Mouse (Mus musculus) stomach, embryonic 16.5 days (tissue): ENCODE results near the gene Ncoa6. TPM values are rescaled to one million over a fixed set of nuclear protein-coding genes. Genes with fewer than 3 reads are reported as not detected.
"Not testable (repeated sequence)": the region's sequence is repeated elsewhere in the genome, so short reads cannot be mapped to it uniquely, and the experiment has no call there.

Experiments
- ATAC-seq: fragments of 200-750 bp; cut with Nextera tagmentation; 2 replicates; pipeline ENCODE4 v1.8.0; 2017; ENCODE audit warnings: moderate number of reproducible peaks, moderate TSS enrichment; ENCODE audit not compliant: insufficient read depth, low FRiP score
- H3K27ac ChIP-seq: fragments of 300-500 bp; sonication (generic); 2 replicates; pipeline ENCODE4 v1.5.1; 2014; ENCODE audit warnings: low read length
- H3K27me3 ChIP-seq: fragments of 300-500 bp; sonication (generic); 2 replicates; pipeline ENCODE4 v1.6.1; 2014; ENCODE audit warnings: low read length, control low read depth, mixed read lengths; ENCODE audit not compliant: control insufficient read depth, insufficient read depth
- H3K36me3 ChIP-seq: fragments of 300-500 bp; sonication (generic); 2 replicates; pipeline ENCODE4 v1.6.1; 2014; ENCODE audit warnings: low read length; ENCODE audit not compliant: control insufficient read depth, insufficient read depth
- H3K4me1 ChIP-seq: fragments of 300-500 bp; sonication (generic); 2 replicates; pipeline ENCODE4 v1.6.1; 2014; ENCODE audit warnings: low read length, control low read depth, mixed read lengths; ENCODE audit not compliant: control insufficient read depth, insufficient read depth
- H3K4me2 ChIP-seq: fragments of 300-500 bp; sonication (generic); 2 replicates; pipeline ENCODE4 v1.6.1; 2014; ENCODE audit warnings: low read depth, low read length, mixed read lengths
- H3K4me3 ChIP-seq: fragments of 300-500 bp; sonication (generic); replicated peaks from 2 replicates; pipeline ENCODE4 v1.5.1; 2014; ENCODE audit warnings: mild to moderate bottlenecking, low read length
- H3K9ac ChIP-seq: fragments of 300-500 bp; sonication (generic); 2 replicates; pipeline ENCODE4 v1.6.1; 2014; ENCODE audit warnings: low read length
- H3K9me3 ChIP-seq: fragments of 300-500 bp; sonication (generic); replicated peaks from 2 replicates; pipeline ENCODE4 v1.6.1; 2016; ENCODE audit warnings: low read length, control low read depth; ENCODE audit not compliant: control insufficient read depth
- WGBS: fragments of 180-500 bp; shearing (Covaris S2); extraction: QIAGEN DNeasy Blood & Tissue Kit; methylation state at CpG from one replicate; pipeline ENCODE4 v1.1.7; 2014; 5-methylcytosine and 5-hydroxymethylcytosine counted together
- polyA plus RNA-seq: library from polyadenylated mRNA; unstranded; fragments of >200 nt; fragmentation: Nextera tagmentation; extraction: Ambion mirVana; gene quantifications from 2 replicates; pipeline ENCODE4 v1.2.1, GENCODE M21; 2015

Gene Ncoa6
- polyA plus RNA-seq, 1 experiment from 2014 or later = 13.9 TPM

DNA sequence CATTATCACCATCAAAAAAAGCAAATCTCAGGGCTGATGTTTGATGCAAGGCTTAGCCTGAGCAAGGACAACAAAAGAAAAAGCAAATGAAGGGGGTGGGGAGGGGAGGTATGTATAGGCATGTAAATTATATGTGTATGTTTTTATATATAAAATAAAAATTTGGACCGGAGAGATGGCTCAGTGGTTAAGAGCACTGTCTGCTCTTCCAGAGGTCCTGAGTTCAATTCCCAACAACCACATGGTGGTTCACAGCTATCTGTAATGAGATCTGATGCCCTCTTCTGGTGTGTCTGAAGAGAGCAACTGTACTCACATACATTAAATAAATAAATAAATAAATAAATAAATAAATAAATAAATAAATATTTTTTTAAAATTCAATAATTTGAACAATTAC, 25.8 kb downstream of the Ncoa6 start:
- 95% methylated on average over 1 of the region's 1 CpGs for WGBS

DNA sequence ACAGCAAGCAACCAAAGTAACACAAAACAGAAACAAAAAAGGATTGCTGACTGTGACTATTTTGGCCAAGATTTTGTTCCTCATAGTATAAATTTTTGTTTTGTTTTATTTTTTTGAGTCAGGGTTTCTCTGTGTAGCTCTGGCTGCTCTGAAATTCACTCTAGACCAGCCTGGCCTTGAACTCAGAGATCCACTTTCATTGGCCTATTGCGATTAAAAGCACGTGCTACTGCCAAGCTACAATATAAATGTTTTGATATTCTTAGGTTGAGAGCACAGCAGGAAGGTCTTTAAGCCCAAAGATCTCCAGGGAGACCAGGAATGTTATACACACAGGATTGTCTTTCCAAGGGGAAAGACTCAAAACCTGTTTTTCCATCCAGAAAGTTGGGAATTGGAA, 30.2 kb downstream of the Ncoa6 start:
- Histone ChIP-seq H3K4me2 (no peak overlapping the region), H3K9ac (no peak overlapping the region), H3K4me3 (no peak overlapping the region), H3K4me1 (0 out of 2 replicates have a peak, but pooled peaks cover 4% of the 10 kb centered on the region), H3K27ac (no peak overlapping the region), H3K27me3 (no peaks in the 10 kb centered on the region), H3K36me3 (no peaks in the 10 kb centered on the region), H3K9me3 (no peaks in the 10 kb centered on the region)
- no peak for ATAC-seq
- 36% methylated on average over 2 of the region's 2 CpGs for WGBS

More for the DNA sequence above, 25.8 kb downstream of the Ncoa6 start:
- ATAC-seq, H3K27ac ChIP-seq, H3K4me2 ChIP-seq, H3K9me3 ChIP-seq, H3K36me3 ChIP-seq, H3K4me1 ChIP-seq, H3K9ac ChIP-seq, H3K27me3 ChIP-seq, H3K4me3 ChIP-seq: not testable (repeated sequence)

DNA sequence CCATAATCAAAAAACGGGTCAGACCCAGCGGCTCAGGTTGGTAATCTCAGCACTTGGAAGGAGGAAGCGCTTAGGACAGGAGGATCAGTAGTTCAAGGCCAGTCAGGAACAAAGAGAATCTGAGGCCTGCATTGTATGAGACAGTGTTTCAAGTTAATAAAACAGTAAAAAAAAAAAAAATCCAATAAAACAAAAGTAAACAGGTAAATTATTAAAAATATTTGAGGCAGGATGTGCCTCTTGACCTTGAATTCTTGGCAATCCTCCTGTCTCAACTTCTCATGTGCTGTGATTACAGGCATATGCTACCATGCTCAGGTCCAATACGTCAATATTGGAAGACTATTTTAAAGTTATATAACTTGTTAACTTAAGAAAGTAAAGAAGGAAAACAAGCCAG, 30.8 kb downstream of the Ncoa6 start:
- H3K36me3 ChIP-seq = no peaks in the 10 kb centered on the region

DNA sequence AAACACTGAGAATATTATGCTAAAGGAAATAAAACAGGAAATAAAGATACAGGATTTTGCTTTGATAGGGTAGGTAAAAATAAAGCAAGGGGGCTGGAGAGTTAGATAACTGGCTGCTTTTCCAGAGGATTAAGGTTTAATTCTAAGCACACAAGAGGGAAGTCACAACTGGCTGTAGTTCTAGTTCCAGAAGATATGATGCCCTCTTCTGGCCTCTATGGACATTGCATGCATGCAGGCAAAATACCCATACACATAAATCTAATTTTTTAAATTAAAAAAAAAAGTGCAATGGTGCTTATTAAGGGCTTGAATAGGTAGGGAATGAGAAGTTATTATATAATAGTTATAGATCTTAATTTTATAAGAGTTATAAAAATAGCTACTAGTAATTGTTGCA, 37.2 kb downstream of the Ncoa6 start:
- H3K36me3 ChIP-seq = peaks cover 13% of the 10 kb centered on the region; the same call in 1 of the 2 replicates
- H3K4me2 ChIP-seq = no peak overlapping the region
- no peak overlapping the region for H3K4me3 ChIP-seq
- no peak overlapping the region for H3K9ac ChIP-seq
- H3K4me1 ChIP-seq = no peaks in the 10 kb centered on the region
- no peak overlapping the region for H3K27ac ChIP-seq
- H3K9me3 ChIP-seq = no peaks in the 10 kb centered on the region
- no peak for ATAC-seq
- no peaks in the 10 kb centered on the region for H3K27me3 ChIP-seq

More for the DNA sequence above, 30.8 kb downstream of the Ncoa6 start:
- Histone ChIP-seq H3K27me3 (no peaks in the 10 kb centered on the region), H3K27ac (no peak overlapping the region), H3K4me3 (no peak overlapping the region), H3K9ac (no peak overlapping the region), H3K9me3 (no peaks in the 10 kb centered on the region), H3K4me2 (no peak overlapping the region), H3K4me1 (0 out of 2 replicates have a peak, but pooled peaks cover 4% of the 10 kb centered on the region)
- 79% methylated on average over 4 of the region's 4 CpGs for WGBS
- ATAC-seq = no peak

DNA sequence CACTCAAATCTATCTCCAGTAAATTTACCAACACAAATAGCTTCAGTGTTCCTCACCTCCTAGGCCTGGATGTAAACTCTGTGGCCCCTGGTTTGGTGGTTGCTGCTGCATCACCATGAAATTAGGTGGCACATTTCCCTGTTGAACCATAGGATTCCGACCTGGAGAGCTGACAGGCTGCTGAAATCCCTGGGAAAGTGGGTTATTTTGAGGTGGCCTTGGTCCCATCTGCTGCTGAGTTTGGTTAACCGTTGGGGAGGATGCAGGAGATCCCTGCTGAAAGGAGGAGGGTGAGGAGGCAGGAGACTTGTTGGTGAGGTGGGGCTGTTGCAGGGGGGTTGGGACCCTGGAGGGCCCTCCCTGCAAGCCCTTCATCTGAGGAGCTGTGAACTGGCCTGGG, 52.8 kb downstream of the Ncoa6 start:
- Histone ChIP-seq H3K9ac (no peak overlapping the region), H3K27ac (no peak overlapping the region), H3K4me1 (no peaks in the 10 kb centered on the region), H3K27me3 (no peaks in the 10 kb centered on the region), H3K4me3 (no peak overlapping the region), H3K36me3 (peaks cover 17% of the 10 kb centered on the region; the same call in 1 of the 2 replicates), H3K4me2 (no peak overlapping the region), H3K9me3 (no peaks in the 10 kb centered on the region)
- ATAC-seq = no peak
- 88% methylated on average over 2 of the region's 2 CpGs for WGBS

DNA sequence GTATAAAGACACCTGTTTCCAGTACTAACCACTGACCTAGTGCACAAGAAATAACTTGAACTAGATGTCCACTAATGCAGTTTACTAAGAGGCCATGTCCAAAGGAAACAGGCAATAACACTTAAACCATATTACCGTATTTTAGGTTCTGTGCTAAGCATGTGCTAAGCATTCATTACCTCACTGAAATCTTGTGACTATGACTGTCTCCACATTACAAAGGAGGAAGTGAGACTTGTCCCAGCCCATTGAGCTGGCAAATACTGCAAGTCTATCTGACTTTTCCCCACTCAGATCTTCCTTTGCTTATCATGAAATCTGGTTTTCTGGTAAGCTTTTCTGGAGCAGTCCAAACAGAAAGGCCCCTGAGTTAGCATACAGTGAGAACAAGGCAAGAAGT, 69.1 kb downstream of the Ncoa6 start:
- Histone ChIP-seq H3K27ac (no peak overlapping the region), H3K27me3 (no peaks in the 10 kb centered on the region), H3K36me3 (peaks cover 26% of the 10 kb centered on the region), H3K4me1 (no peaks in the 10 kb centered on the region), H3K9me3 (no peaks in the 10 kb centered on the region), H3K4me3 (no peak overlapping the region), H3K9ac (no peak overlapping the region), H3K4me2 (no peak overlapping the region)
- ATAC-seq = no peak
- WGBS = 95% methylated on average over 1 of the region's 1 CpGs

DNA sequence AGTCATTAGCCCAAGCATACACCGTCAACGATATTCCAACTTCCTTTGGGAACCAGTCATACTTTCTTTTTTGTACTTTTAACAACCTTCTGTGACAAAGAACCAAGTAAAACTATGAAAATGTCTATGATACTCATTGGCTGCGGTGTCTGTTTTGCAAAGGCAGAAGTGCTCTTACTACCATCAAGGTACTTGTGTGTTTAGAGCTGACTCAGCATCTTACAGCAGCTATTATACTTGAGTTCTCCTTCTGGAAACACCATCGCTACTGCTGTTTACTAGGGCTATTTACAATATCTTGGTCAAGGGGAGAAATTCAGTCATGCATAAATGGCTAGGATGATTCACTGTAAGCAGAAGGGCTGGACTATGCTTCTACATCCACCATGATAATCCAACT, 71.8 kb downstream of the Ncoa6 start:
- no peak overlapping the region for H3K4me2 ChIP-seq
- H3K9ac ChIP-seq = no peak overlapping the region
- no peak overlapping the region for H3K4me3 ChIP-seq
- peaks cover 14% of the 10 kb centered on the region; the same call in 1 of the 2 replicates for H3K36me3 ChIP-seq
- ATAC-seq = no peak
- H3K4me1 ChIP-seq = no peaks in the 10 kb centered on the region
- no peaks in the 10 kb centered on the region for H3K9me3 ChIP-seq
- no peak overlapping the region for H3K27ac ChIP-seq
- 95% methylated on average over 4 of the region's 4 CpGs for WGBS
- H3K27me3 ChIP-seq = no peaks in the 10 kb centered on the region

DNA sequence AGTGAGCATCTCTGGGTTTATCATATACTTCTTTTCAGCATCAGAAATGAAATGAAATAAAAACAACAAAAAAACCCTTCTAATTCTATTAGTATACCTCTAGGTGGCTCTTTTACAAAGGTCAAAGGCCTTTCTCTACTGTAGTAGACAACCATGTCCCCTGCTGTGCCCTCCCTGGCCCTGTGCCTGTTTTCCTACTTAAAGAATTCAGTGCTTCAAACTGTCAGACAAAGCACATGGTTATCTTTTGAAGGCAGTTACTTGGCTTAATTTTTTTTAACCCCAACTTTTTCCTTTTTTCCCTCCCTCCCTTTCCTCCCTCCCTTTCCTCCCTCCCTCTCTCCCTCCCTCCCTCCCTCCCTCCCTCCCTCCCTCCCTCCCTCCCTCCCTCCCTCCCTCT, 73.4 kb downstream of the Ncoa6 start:
- Histone ChIP-seq H3K27ac (no peak overlapping the region), H3K4me3 (no peak overlapping the region), H3K9me3 (no peaks in the 10 kb centered on the region), H3K4me1 (no peaks in the 10 kb centered on the region), H3K4me2 (no peak overlapping the region), H3K27me3 (no peaks in the 10 kb centered on the region), H3K9ac (no peak overlapping the region), H3K36me3 (0 out of 2 replicates have a peak, but pooled peaks cover 12% of the 10 kb centered on the region)
- ATAC-seq = no peak

DNA sequence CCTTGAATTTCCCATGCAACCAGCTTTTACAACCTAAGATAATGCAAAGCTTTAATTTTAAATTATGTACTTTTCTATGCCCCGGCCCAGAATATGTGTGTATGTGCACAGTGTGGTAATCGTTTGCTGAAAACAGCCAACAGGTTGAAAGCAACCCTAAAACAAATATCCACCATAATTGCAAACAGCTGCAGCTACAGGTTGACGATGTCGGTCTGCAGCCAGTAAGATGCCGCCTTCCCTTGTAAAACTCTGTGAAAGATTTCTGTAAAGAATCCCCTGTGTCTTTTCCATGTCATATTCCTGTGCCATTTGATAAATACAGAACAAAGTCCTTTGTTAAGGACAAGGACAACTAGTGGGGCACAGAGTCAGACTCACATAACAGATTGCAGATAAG, 79.1 kb downstream of the Ncoa6 start:
- no peak for ATAC-seq

DNA sequence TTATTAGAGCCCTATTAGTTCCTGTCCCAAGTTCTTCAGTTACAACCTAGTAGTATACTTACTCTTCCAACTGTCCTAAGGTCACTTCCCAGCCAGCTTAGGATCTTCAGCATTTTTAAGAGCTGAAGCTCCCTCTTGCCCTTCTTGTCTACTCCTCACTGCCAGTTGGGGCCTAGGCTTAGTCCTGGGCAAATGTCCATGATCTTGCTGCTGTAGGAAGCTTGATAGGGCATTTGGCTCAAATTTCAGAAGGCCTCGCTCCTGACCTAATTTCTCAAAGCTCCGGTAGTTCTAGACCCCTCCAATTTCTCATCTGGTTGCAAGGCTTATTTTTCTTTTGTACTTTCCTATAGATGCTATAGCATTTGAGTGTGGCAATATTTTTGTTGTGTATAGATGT, 85.1 kb downstream of the Ncoa6 start:
- H3K36me3 ChIP-seq = peaks cover 4% of the 10 kb centered on the region; the same call in 1 of the 2 replicates
- 94% methylated on average over 2 of the region's 2 CpGs for WGBS
- ATAC-seq = no peak

More for the DNA sequence above, 79.1 kb downstream of the Ncoa6 start:
- no peak overlapping the region for H3K4me3 ChIP-seq
- no peak overlapping the region for H3K9ac ChIP-seq
- H3K27me3 ChIP-seq = no peaks in the 10 kb centered on the region
- peaks cover 5% of the 10 kb centered on the region; the same call in 1 of the 2 replicates for H3K36me3 ChIP-seq
- no peaks in the 10 kb centered on the region for H3K4me1 ChIP-seq
- H3K27ac ChIP-seq = no peak overlapping the region
- no peak overlapping the region for H3K4me2 ChIP-seq
- 73% methylated on average over 5 of the region's 5 CpGs for WGBS
- no peaks in the 10 kb centered on the region for H3K9me3 ChIP-seq

More for the DNA sequence above, 85.1 kb downstream of the Ncoa6 start:
- Histone ChIP-seq H3K27me3 (no peaks in the 10 kb centered on the region), H3K9ac (no peak overlapping the region), H3K4me1 (0 out of 2 replicates have a peak, but pooled peaks cover 3% of the 10 kb centered on the region), H3K9me3 (no peaks in the 10 kb centered on the region), H3K4me2 (no peak overlapping the region), H3K27ac (no peak overlapping the region), H3K4me3 (no peak overlapping the region)
